ENCODE assay signal across 8 mouse cellular contexts in the genomic region with DNA sequence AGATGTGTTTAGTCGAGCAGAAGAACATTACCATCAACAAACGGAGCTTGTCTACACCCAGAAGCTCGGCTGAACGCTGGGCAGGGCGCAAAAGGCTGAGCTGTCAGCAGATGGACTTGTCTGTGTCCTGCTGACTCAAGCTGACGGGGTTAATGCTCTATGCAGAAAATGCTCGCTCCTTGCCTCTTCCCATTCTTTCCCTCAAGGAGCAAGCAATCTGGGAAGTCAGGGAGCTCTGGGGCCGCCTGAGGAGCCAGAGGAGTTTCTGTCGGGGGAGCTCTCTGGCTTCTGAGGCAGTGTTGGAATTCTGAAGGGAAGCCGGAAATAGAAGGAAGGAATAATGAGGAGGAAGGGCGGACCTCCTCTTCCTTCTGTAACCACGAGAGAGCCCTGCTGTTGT.
DNase-seq lines count a peak whose midpoint lies in the region; ATAC-seq and TF ChIP-seq lines count a peak whose summit lies in the region.

No protein-coding gene starts in this region.

- peak overlapping the region; percentile 58; the same call in 1 of the 2 replicates for H3K27ac ChIP-seq in kidney, embryonic 16.5 days (ENCODE audit: low read length)
- H3K27ac ChIP-seq in embryonic facial prominence, embryonic 10.5 days (replicated peaks) = 0 out of 2 replicates have a peak overlapping the region, but pooled peaks have one; percentile 35
- H3K27ac ChIP-seq in heart, postnatal 0 days (ENCODE audit: low read depth) = peak overlapping the region; percentile 49; the same call in 1 of the 2 replicates

- no peaks in the 10 kb centered on the region for H3K36me3 ChIP-seq in kidney, embryonic 16.5 days (ENCODE audit: insufficient read depth, low read length)
- no peaks in the 10 kb centered on the region for H3K36me3 ChIP-seq in embryonic facial prominence, embryonic 10.5 days (replicated peaks)
- no peaks in the 10 kb centered on the region for H3K36me3 ChIP-seq in heart, postnatal 0 days (replicated peaks; ENCODE audit: control insufficient read depth, insufficient read depth, low read length)

- TF ChIP-seq EP300 in heart, postnatal 0 days (IDR thresholded peaks at IDR 0.05; ENCODE audit: low read depth) = no peak

- 0 out of 2 replicates have a peak, but pooled peaks have one; percentile 49 for ATAC-seq in kidney, embryonic 16.5 days (ENCODE audit: low FRiP score, low TSS enrichment)
- peak; percentile 55 for ATAC-seq in heart, postnatal 0 days (ENCODE audit: insufficient read depth, low read depth)

- WGBS in kidney, embryonic 16.5 days = 9% methylated on average over 12 of the region's 12 CpGs
- WGBS in embryonic facial prominence, embryonic 10.5 days = 37% methylated on average over 12 of the region's 12 CpGs
- WGBS in heart, postnatal 0 days = 6% methylated on average over 12 of the region's 12 CpGs

- H3K27me3 ChIP-seq in kidney, embryonic 16.5 days (ENCODE audit: insufficient read depth, low read length) = no peaks in the 10 kb centered on the region
- no peaks in the 10 kb centered on the region for H3K27me3 ChIP-seq in embryonic facial prominence, embryonic 10.5 days (replicated peaks; ENCODE audit: low read depth, poor library complexity, severe bottlenecking)
- no peaks in the 10 kb centered on the region for H3K27me3 ChIP-seq in heart, postnatal 0 days (ENCODE audit: control insufficient read depth, insufficient read depth, low read length)

- H3K4me1 ChIP-seq in kidney, embryonic 16.5 days (ENCODE audit: insufficient read depth, low read length) = 0 out of 2 replicates have a peak, but pooled peaks cover 8% of the 10 kb centered on the region
- peaks cover 10% of the 10 kb centered on the region for H3K4me1 ChIP-seq in embryonic facial prominence, embryonic 10.5 days
- H3K4me1 ChIP-seq in heart, postnatal 0 days (ENCODE audit: control insufficient read depth, insufficient read depth) = no peaks in the 10 kb centered on the region

- intact Hi-C loops in left cerebral cortex, postnatal 14 days (cut with DNase I) = no loop called here

- no peaks in the 10 kb centered on the region for H3K9me3 ChIP-seq in kidney, embryonic 16.5 days (ENCODE audit: low read length)
- no peaks in the 10 kb centered on the region for H3K9me3 ChIP-seq in embryonic facial prominence, embryonic 10.5 days
- H3K9me3 ChIP-seq in heart, postnatal 0 days (replicated peaks; ENCODE audit: control insufficient read depth, low read length) = no peaks in the 10 kb centered on the region

- peak overlapping the region; percentile 57 for H3K4me2 ChIP-seq in kidney, embryonic 16.5 days (replicated peaks; ENCODE audit: low read depth, low read length)
- peak overlapping the region; percentile 67 for H3K4me2 ChIP-seq in heart, postnatal 0 days (ENCODE audit: low read depth, low read length)

- peak overlapping the region; percentile 33 for H3K4me3 ChIP-seq in kidney, embryonic 16.5 days (ENCODE audit: low read length)
- peak overlapping the region; percentile 16; the same call in 1 of the 2 replicates for H3K4me3 ChIP-seq in embryonic facial prominence, embryonic 10.5 days
- peak overlapping the region; percentile 34 for H3K4me3 ChIP-seq in heart, postnatal 0 days (ENCODE audit: low read depth, low read length)

- H3K9ac ChIP-seq in kidney, embryonic 16.5 days (replicated peaks; ENCODE audit: low read length) = peak overlapping the region; percentile 64
- H3K9ac ChIP-seq in heart, postnatal 0 days (replicated peaks; ENCODE audit: low read depth, low read length) = peak overlapping the region; percentile 24

- DNase-seq in kidney, adult 18-20 months = no peak
- DNase-seq in embryonic facial prominence, embryonic 10.5 days (ENCODE audit: low spot score) = no peak
- peak; percentile 7 for DNase-seq in heart, postnatal 0 days (ENCODE audit: low spot score)
- DNase-seq in left cerebral cortex, postnatal 14 days (ENCODE audit: low spot score in 2 of 2) = peak; percentile 13 to 32
- DNase-seq in retina, postnatal 1 day = peak; percentile 84
- no peak for DNase-seq in natural killer cell, adult 2 months (ENCODE audit: low spot score in 2 of 2)
- DNase-seq in ovary, postnatal 14 days (ENCODE audit: low spot score) = no peak

- no peak for TF ChIP-seq CTCF in heart, postnatal 0 days (IDR thresholded peaks at IDR 0.05; ENCODE audit: low read depth)

Comparison
In these comparisons a context has a peak if more than half of its experiments do, and no peak if none do; other contexts are left out.
1. DNase-seq: peak in heart, postnatal 0 days (single experiment), left cerebral cortex, postnatal 14 days (2 of 2) and retina, postnatal 1 day (single experiment); none in kidney, adult 18-20 months (single experiment), embryonic facial prominence, embryonic 10.5 days (single experiment), natural killer cell, adult 2 months (0 of 2) and ovary, postnatal 14 days (single experiment).
2. Peak in every context shown above with its lines, with median percentiles within 50 percentile points of each other: H3K27ac ChIP-seq and H3K4me3 ChIP-seq.